Mouse (Mus musculus) liver, embryonic 14 days (tissue): ENCODE measurements around the gene Elf2. TPM values are rescaled to one million over a fixed set of nuclear protein-coding genes. Genes with fewer than 3 reads are reported as not detected.

Experiments
- polyA plus RNA-seq: library from polyadenylated mRNA; depleted of rRNA; stranded (reverse); fragments of >200 nt; gene quantifications from 2 replicates; pipeline ENCODE4 v1.2.3, GENCODE M21; 2012; rRNA removed

The Elf2 gene
- 19.5 and 22.5 TPM in 2 replicates for polyA plus RNA-seq

GRCm38 (mm10) chr3:51340552-51341267 lies at the start of gene Elf2:
Elf2 (minus strand) TSS chr3:51340663.

GRCm38 (mm10) chr3:51224363-51225225 lies 115.9 kb downstream of the Elf2 start, which contains the start of gene Noct:
Noct (plus strand) TSS chr3:51224447.

Other genes with a start within 250 kb of the Elf2 start
- 20.1 and 27.3 TPM in 2 replicates for gene Noct, start 116.2 kb downstream of the Elf2 start, polyA plus RNA-seq
- 0.46 and 0.52 TPM in 2 replicates for gene Mgarp, start 56.1 kb upstream of the Elf2 start, polyA plus RNA-seq
- gene Ndufc1, start 68.3 kb upstream of the Elf2 start, polyA plus RNA-seq: 158 and 162 TPM in 2 replicates
- 14.0 and 16.1 TPM in 2 replicates for gene Naa15, start 74.5 kb upstream of the Elf2 start, polyA plus RNA-seq
- gene Rab33b, start 143.3 kb upstream of the Elf2 start, polyA plus RNA-seq: 2.1 and 2.3 TPM in 2 replicates
- gene Setd7, start 220.2 kb upstream of the Elf2 start, polyA plus RNA-seq: 2.1 and 2.2 TPM in 2 replicates